Mouse (Mus musculus) kidney, adult 10 weeks (tissue): Measurements from ENCODE around the gene Olfr229. TPM values are rescaled to one million over a fixed set of nuclear protein-coding genes. Genes with fewer than 3 reads are reported as not detected.

Source experiments
- polyA plus RNA-seq: library from polyadenylated mRNA; stranded (reverse); fragments of 350-450 nt; fragmentation: Illumina TruSeq; extraction: RNeasy Lipid Tissue Mini Kit (QIAGEN cat#74804); gene quantifications from one replicate; pipeline ENCODE4 v1.2.3, GENCODE M21; 2014; ENCODE audit warnings: low read depth, low replicate concordance

Gene Olfr229
- polyA plus RNA-seq, result not detected

GRCm38 (mm10) chr9:39907036-39907435 lies at the start of gene Olfr229:
Gene Olfr229, plus strand, starts transcription at chr9:39907336.

GRCm38 (mm10) chr9:39866122-39866521 lies 41.0 kb upstream of the Olfr229 start, which contains the start of gene Olfr972:
Gene Olfr972, plus strand, starts transcription at chr9:39866422.

GRCm38 (mm10) chr9:39937201-39937600 lies 30.1 kb downstream of the Olfr229 start, which contains the start of gene Olfr974:
Gene Olfr974, plus strand, starts transcription at chr9:39937501.

GRCm38 (mm10) chr9:39951946-39952345 lies 44.8 kb downstream of the Olfr229 start, which contains the start of gene Olfr975:
Gene Olfr975, minus strand, starts transcription at chr9:39952046.

GRCm38 (mm10) chr9:39961033-39961432 lies 53.9 kb downstream of the Olfr229 start, which contains the start of gene Olfr976:
Gene Olfr976, minus strand, starts transcription at chr9:39961133.

Other genes starting within 250 kb of the Olfr229 start
- gene Olfr963, start 240.1 kb upstream of the Olfr229 start, polyA plus RNA-seq, result not detected
- gene Olfr149, start 200.2 kb upstream of the Olfr229 start, polyA plus RNA-seq, result not detected
- gene Olfr965, start 196.0 kb upstream of the Olfr229 start, polyA plus RNA-seq, result not detected
- gene Olfr150, start 176.4 kb upstream of the Olfr229 start, polyA plus RNA-seq, result not detected
- gene Olfr967, start 161.1 kb upstream of the Olfr229 start, polyA plus RNA-seq, result not detected
- gene Olfr968, start 124.1 kb upstream of the Olfr229 start, polyA plus RNA-seq, result not detected
- not detected for gene Olfr969, start 116.4 kb upstream of the Olfr229 start, polyA plus RNA-seq
- not detected for gene Olfr970, start 98.5 kb upstream of the Olfr229 start, polyA plus RNA-seq
- not detected for gene Olfr971, start 70.5 kb upstream of the Olfr229 start, polyA plus RNA-seq
- not detected for gene Olfr972, start 40.9 kb upstream of the Olfr229 start, polyA plus RNA-seq
- gene Olfr974, start 30.2 kb downstream of the Olfr229 start, polyA plus RNA-seq, result not detected
- gene Olfr975, start 44.7 kb downstream of the Olfr229 start, polyA plus RNA-seq, result not detected
- not detected for gene Olfr976, start 53.8 kb downstream of the Olfr229 start, polyA plus RNA-seq
- gene Olfr978, start 84.8 kb downstream of the Olfr229 start, polyA plus RNA-seq, result not detected
- not detected for gene Olfr979, start 96.1 kb downstream of the Olfr229 start, polyA plus RNA-seq
- gene Olfr980, start 102.2 kb downstream of the Olfr229 start, polyA plus RNA-seq, result not detected
- gene Olfr981, start 114.1 kb downstream of the Olfr229 start, polyA plus RNA-seq, result not detected
- gene Olfr982, start 166.5 kb downstream of the Olfr229 start, polyA plus RNA-seq, result not detected
- gene Olfr983, start 186.3 kb downstream of the Olfr229 start, polyA plus RNA-seq, result not detected
- gene Olfr984, start 206.9 kb downstream of the Olfr229 start, polyA plus RNA-seq, result not detected
- gene Olfr985, start 222.8 kb downstream of the Olfr229 start, polyA plus RNA-seq, result not detected
- not detected for gene Tmem225, start 240.8 kb downstream of the Olfr229 start, polyA plus RNA-seq